Mouse (Mus musculus): Measurements from ENCODE around the gene Klhl29. TPM values are rescaled to one million over a fixed set of nuclear protein-coding genes. Genes with fewer than 3 reads are reported as not detected.

The Klhl29 gene
- total RNA-seq, 2 experiments from 2014 or later = 2.1 to 3.3 TPM

- intact Hi-C loops (cut with DNase I) = no loop called here
- peak; percentile 53 to 72 for DNase-seq
Measured at GRCm38 (mm10) chr12:5191628-5192379, 183.7 kb downstream of the Klhl29 start.

DNA sequence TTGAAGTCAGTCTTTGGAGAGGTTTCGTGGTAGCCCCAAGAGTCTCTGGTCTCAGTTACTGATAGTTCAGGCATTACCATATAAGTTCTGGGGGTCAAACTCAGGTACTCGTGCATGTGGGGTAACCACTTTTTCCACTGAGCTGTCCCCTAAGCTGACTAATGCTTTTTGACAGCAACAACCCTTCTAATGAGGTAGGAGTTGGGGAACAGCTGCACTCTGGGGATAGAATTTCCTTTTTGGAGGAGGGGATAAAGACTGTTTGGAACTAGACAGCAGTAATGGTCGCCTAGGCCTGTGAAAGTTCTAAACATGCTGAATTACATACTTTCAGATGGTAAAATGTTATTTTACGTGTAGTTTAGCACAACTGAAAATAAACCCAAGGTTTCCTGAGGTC, 184.3 kb downstream of the Klhl29 start:
- no peak for DNase-seq
- intact Hi-C loops (cut with DNase I) = no loop called here

- no peak for DNase-seq
- intact Hi-C loops (cut with DNase I) = no loop called here
Measured at GRCm38 (mm10) chr12:5189446-5190150, 185.9 kb downstream of the Klhl29 start.

DNA sequence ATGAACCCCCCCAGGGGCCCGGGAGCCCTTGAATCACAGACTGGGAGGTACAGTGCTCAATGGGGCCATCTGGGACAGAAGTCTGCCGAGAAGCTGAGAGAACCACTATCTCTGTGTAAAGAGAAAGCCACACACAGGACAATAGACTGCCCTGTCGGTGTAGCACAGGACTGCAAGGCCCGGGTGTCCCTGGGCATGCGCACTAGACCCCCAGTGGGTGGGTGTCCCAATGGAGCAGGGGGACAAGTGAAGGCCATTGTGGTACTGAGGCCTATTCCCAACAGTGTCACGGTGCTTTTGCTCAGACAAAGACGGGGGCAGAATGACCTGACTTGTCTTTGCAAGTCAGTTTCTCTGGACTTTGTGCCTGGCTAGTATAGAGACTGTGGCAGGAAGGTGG, 186.6 kb downstream of the Klhl29 start:
- intact Hi-C loops (cut with DNase I) = no loop called here
- no peak for DNase-seq

DNA sequence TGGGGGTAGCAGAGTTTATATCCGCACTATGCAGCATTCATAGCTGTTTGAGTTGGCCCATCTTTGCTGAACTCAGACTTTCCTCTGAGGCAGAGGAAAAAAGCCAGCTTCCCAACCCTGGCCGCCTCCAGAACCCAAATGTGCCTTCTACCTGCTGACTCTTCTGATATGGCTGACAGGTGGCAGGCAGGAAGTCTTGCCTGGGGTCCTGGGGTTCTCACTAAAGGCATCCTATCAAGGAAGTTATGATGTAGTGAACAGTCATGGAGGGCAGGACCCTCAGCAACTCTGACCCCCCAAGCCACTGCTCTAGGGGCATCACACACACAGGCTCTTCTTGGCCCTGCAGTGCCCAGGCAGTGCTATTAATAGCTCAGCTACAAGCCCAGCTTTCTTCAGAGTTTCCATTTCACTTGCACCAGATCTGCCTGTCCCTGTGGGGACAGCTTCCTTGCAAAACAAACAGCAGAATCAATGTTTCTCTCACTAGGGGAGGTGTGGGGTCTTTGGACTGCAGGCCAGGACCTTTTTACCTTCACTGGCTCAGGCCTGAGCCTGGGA, 187.6 kb downstream of the Klhl29 start:
- peak in 1 of 2 experiments; percentile 39 for DNase-seq

GRCm38 (mm10) chr12:5186645-5187044, 188.8 kb downstream of the Klhl29 start:
- intact Hi-C loops (cut with DNase I) = no loop called here
- peak in 1 of 2 experiments; percentile 21 for DNase-seq

More for the DNA sequence above, 187.6 kb downstream of the Klhl29 start:
- intact Hi-C loops (cut with DNase I) = no loop called here

DNA sequence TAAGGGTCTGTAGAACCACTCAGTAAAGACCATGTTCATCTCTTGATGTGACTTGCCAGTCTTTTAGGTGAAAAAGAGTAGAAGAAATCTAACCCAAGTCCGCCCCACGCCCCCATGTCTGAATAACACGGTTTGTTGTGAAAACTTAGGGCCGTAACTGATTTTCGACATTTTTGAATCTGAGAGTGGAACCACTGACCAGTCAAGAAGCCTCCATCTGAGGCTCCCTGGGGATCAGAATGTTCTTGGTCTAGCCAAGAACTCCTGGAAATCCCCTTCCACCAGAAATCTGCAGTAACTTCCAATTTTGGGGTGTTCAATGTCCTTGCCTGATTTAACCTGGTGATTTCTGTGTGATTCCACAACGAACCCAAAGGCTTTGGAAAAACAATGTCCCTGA, 189.9 kb downstream of the Klhl29 start:
- no peak for DNase-seq
- intact Hi-C loops (cut with DNase I) = no loop called here

DNA sequence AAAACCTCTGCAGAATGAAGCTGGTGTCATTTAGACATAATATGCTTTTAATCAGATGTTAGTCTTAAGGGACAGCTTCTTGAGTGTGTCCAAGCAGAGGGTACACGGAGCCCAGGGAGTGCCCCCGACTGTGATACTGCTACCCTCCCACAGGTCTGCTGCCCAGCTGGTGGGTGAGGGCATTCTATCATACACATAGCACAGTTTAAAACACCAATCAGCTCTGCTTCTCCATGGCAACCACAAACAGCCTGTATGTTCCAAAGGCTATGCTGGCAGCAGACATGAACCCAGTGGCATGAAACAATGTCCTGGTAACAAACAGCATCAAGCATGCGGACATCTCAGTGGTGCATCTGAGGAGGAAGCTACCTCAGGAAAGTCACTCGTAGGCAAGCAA, 192.9 kb downstream of the Klhl29 start:
- DNase-seq = no peak
- intact Hi-C loops (cut with DNase I) = no loop called here

GRCm38 (mm10) chr12:5182165-5182564, 193.3 kb downstream of the Klhl29 start:
- DNase-seq = no peak
- intact Hi-C loops (cut with DNase I) = no loop called here

- intact Hi-C loops (cut with DNase I) = no loop called here
- DNase-seq = no peak
Measured at GRCm38 (mm10) chr12:5176716-5177341, 198.7 kb downstream of the Klhl29 start.

DNA sequence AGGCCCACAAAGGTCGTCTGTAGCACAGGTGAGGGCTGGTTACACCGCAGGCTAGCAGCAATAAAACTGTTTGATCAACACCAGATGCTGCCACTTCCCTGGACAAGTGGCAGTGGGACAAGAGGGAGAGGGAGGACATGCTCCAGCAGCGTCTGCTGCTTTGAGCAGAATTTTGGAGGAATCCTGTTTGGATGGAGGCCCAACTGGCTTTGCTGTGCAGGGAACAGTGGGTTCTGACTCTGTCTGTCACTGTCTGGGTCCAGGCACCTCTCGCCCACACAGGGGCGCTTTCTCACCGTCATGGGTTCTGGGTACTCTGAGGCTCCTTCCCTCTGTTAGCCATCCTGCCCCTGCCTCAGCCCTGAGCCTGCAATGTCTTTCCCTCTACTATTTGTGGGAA, 209.3 kb downstream of the Klhl29 start:
- peak in 1 of 2 experiments; percentile 45 for DNase-seq
- intact Hi-C loops (cut with DNase I) = no loop called here

GRCm38 (mm10) chr12:5165411-5165810, 210.1 kb downstream of the Klhl29 start:
- intact Hi-C loops (cut with DNase I) = no loop called here
- no peak for DNase-seq

- no peak for DNase-seq
- intact Hi-C loops (cut with DNase I) = no loop called here
Measured at GRCm38 (mm10) chr12:5162672-5163071, 212.8 kb downstream of the Klhl29 start.

- DNase-seq = no peak
- intact Hi-C loops (cut with DNase I) = no loop called here
Measured at GRCm38 (mm10) chr12:5161631-5162030, 213.9 kb downstream of the Klhl29 start.

DNA sequence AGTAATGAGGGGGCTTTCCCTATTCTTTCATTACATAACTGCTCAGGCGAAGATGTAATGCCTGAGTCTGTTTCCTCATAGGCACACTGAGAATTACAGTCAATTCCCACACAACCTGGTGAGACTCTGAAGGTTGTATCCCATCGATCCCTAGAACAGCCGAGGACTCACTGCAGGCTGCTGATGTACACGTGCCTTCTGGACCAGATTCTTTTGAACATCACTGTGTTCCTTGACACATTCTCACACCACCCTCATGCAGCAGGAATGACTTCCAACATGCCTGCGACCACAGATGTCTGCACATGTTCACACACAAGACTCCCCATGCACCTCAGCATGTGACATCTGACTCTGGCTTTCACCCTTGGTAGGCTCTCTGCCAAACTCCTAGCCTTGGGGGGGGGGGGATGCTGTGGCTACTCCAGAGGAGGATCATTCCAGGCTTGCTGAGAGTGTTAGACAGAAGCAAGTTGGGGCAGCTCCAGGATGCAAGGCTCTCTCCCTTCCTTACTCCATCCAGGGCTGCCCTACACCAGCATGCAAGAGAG, 217.5 kb downstream of the Klhl29 start:
- no peak for DNase-seq
- intact Hi-C loops (cut with DNase I) = no loop called here

- DNase-seq = peak in 1 of 2 experiments; percentile 37
- intact Hi-C loops (cut with DNase I) = no loop called here
Measured at GRCm38 (mm10) chr12:5157021-5157681, 218.3 kb downstream of the Klhl29 start.

DNA sequence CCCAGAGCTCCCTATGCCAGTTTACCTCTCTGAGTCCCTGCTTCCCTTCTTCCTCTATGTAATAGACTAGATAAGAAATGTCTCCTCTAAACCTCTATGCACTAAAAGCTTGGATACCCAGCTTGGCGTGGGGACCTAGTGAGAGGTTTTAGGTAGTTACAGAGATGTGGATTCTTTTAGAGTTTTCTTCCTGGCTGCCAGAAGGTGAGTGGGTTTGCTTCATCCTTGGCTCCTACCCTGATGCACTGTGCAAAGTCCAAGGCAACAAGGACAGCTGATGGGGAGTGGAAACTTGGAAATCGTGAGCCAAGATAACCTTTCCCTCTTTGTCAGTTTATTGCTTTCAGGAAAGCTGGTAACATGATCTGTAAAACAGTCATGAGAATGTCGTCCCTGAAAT, 220.3 kb downstream of the Klhl29 start:
- intact Hi-C loops (cut with DNase I) = no loop called here
- no peak for DNase-seq

DNA sequence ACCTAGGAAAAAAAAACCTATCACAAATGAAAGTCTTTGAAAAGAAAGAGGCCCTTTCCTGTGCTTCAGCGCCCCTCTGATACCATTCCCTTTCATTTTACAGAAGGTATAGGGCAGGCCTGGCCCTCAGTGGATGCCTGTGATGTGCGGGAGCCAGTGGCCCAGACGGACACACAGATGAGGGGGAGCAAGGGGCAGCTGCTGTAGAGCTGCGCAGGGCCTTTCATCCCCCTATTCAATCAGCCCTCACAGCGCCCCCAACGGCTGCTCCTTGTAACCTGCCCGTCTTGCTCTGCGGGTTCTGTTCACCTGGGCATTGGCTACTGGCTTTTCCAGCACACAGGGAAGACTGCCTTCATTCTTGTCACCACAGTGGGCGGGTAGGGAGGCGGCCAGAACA, 223.6 kb downstream of the Klhl29 start:
- intact Hi-C loops (cut with DNase I) = no loop called here
- DNase-seq = no peak

DNA sequence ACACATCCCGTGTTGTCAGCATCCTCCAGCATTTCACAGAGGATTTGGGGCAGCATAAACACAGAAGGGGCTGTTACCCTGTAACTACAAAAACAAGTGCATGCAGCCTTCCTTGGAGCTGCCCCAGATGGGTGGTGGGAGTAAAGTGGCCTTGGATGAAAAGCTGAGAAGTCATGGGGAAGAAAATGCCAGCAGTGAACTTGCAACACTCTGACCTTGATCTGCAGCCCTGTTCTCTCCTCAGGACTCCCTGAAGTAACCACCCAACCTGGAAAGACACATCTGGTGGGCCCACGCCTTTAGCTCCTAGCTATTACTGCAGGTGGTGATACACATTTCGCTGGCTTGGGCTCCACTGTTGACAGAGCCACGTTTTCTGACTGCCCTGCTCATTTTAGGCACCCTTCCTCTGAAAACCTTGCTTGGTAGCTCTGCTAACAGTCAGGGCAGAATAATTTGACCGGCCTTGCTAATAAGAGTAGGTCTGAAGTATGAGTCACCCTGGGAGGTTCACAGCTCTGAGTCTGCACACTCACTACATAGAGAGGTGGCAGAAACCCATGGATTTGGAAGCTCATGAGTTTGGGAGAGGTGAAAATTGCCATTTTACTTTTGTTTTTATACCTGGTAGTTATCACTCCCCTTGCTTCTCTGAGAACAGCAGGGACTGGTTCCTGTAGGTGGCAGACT, 228.0 kb downstream of the Klhl29 start:
- no peak for DNase-seq
- intact Hi-C loops (cut with DNase I) = loop anchor here (5.0 kb wide), 2 partner anchors 60 to 100 kb away; no protein-coding TSS in a partner anchor

All from gastrocnemius, postnatal 36 days (tissue).